Mouse (Mus musculus) hindbrain, embryonic 16.5 days (tissue): ENCODE data around the gene Atp5h. TPM values are rescaled to one million over a fixed set of nuclear protein-coding genes. Genes with fewer than 3 reads are reported as not detected.

Experiments used
- ATAC-seq: fragments of 200-750 bp; cut with Nextera tagmentation; 2 replicates; pipeline ENCODE4 v1.8.0; 2017; ENCODE audit warnings: moderate TSS enrichment, moderate library complexity
- H3K27ac ChIP-seq: fragments of 300-500 bp; sonication (generic); 2 replicates; pipeline ENCODE4 v1.5.1; 2014; ENCODE audit warnings: low read depth, mild to moderate bottlenecking, control low read depth, low read length, moderate library complexity
- H3K27me3 ChIP-seq: fragments of 300-500 bp; sonication (generic); replicated peaks from 2 replicates; pipeline ENCODE4 v1.6.1; 2014; ENCODE audit warnings: low read length; ENCODE audit not compliant: control insufficient read depth, insufficient read depth
- H3K36me3 ChIP-seq: fragments of 300-500 bp; sonication (generic); 2 replicates; pipeline ENCODE4 v1.6.1; 2014; ENCODE audit warnings: mild to moderate bottlenecking, low read length, moderate library complexity, mixed read lengths; ENCODE audit not compliant: control insufficient read depth, insufficient read depth
- H3K4me1 ChIP-seq: fragments of 300-500 bp; sonication (generic); 2 replicates; pipeline ENCODE4 v1.6.1; 2014; ENCODE audit warnings: low read depth, low read length; ENCODE audit not compliant: control insufficient read depth, insufficient read depth
- H3K4me2 ChIP-seq: fragments of 300-500 bp; sonication (generic); 2 replicates; pipeline ENCODE4 v1.6.1; 2014; ENCODE audit warnings: mild to moderate bottlenecking, low read length, control low read depth, moderate library complexity
- H3K4me3 ChIP-seq: fragments of 300-500 bp; sonication (generic); 2 replicates; pipeline ENCODE4 v1.5.1; 2014; ENCODE audit warnings: mild to moderate bottlenecking, low read length, control low read depth, moderate library complexity
- H3K9ac ChIP-seq: fragments of 300-500 bp; sonication (generic); 2 replicates; pipeline ENCODE4 v1.6.1; 2014; ENCODE audit warnings: low read depth, mild to moderate bottlenecking, control low read depth, low read length, moderate library complexity
- H3K9me3 ChIP-seq: fragments of 300-500 bp; sonication (generic); 2 replicates; pipeline ENCODE4 v1.6.1; 2014; ENCODE audit warnings: mild to moderate bottlenecking, low read length, moderate library complexity; ENCODE audit not compliant: control insufficient read depth
- WGBS: fragments of 180-500 bp; shearing (Covaris S2); extraction: QIAGEN DNeasy Blood & Tissue Kit; methylation state at CpG from one replicate; pipeline ENCODE4 v1.1.7; 2014; 5-methylcytosine and 5-hydroxymethylcytosine counted together
- polyA plus RNA-seq: library from polyadenylated mRNA; unstranded; fragments of >200 nt; fragmentation: Nextera tagmentation; extraction: Ambion mirVana; gene quantifications from 2 replicates; pipeline ENCODE4 v1.2.1, GENCODE M21; 2015

Gene Atp5h
- polyA plus RNA-seq, 1 experiment from 2014 or later: 923 TPM

GRCm38 (mm10) chr11:115446906-115447305 is 27.1 kb upstream of the Atp5h start:
- H3K4me1 ChIP-seq: no peaks in the 10 kb centered on the region
- H3K4me2 ChIP-seq: no peak overlapping the region
- H3K9ac ChIP-seq: no peak overlapping the region
- H3K27ac ChIP-seq: no peak overlapping the region
- no peaks in the 10 kb centered on the region; the same call in 1 of the 2 replicates for H3K27me3 ChIP-seq
- no peak overlapping the region for H3K4me3 ChIP-seq
- 64% methylated on average over 3 of the region's 3 CpGs for WGBS
- H3K36me3 ChIP-seq: no peaks in the 10 kb centered on the region
- H3K9me3 ChIP-seq: no peaks in the 10 kb centered on the region
- ATAC-seq: no peak

GRCm38 (mm10) chr11:115441417-115441816 is 21.7 kb upstream of the Atp5h start:
- Histone ChIP-seq H3K27me3 (no peaks in the 10 kb centered on the region), H3K9me3 (no peaks in the 10 kb centered on the region), H3K36me3 (no peaks in the 10 kb centered on the region), H3K4me2 (peak overlapping the region; percentile 11; the same call in 1 of the 2 replicates), H3K9ac (no peak overlapping the region), H3K27ac (no peak overlapping the region), H3K4me1 (peaks cover under 1% of the 10 kb centered on the region; the same call in 1 of the 2 replicates), H3K4me3 (no peak overlapping the region)
- ATAC-seq: no peak
- 59% methylated on average over 15 of the region's 15 CpGs for WGBS

GRCm38 (mm10) chr11:115439906-115440595 is 20.3 kb upstream of the Atp5h start, which contains the start of gene Trim80:
Gene Trim80 (plus strand): TSS chr11:115440545.
- peaks cover 10% of the 10 kb centered on the region for H3K4me1 ChIP-seq
- H3K36me3 ChIP-seq: no peaks in the 10 kb centered on the region
- H3K27ac ChIP-seq: no peak within 1 kb of the TSS
- H3K4me3 ChIP-seq: no peak within 1 kb of the TSS
- no peak within 1 kb of the TSS for H3K4me2 ChIP-seq
- no peak for ATAC-seq
- no peaks in the 10 kb centered on the region for H3K9me3 ChIP-seq
- 97% methylated on average over 9 of the region's 9 CpGs for WGBS
- no peak within 1 kb of the TSS for H3K9ac ChIP-seq
- H3K27me3 ChIP-seq: no peaks in the 10 kb centered on the region

- Histone ChIP-seq H3K27me3 (no peaks in the 10 kb centered on the region), H3K4me1 (peaks cover 10% of the 10 kb centered on the region), H3K4me3 (no peak overlapping the region), H3K4me2 (no peak overlapping the region), H3K9ac (no peak overlapping the region), H3K36me3 (no peaks in the 10 kb centered on the region), H3K27ac (no peak overlapping the region), H3K9me3 (no peaks in the 10 kb centered on the region)
- ATAC-seq: no peak
- 91% methylated on average over 3 of the region's 3 CpGs for WGBS
Observed at GRCm38 (mm10) chr11:115439326-115439725, 19.6 kb upstream of the Atp5h start.

- H3K27me3 ChIP-seq: no peaks in the 10 kb centered on the region
- 75% methylated on average over 5 of the region's 5 CpGs for WGBS
- no peak overlapping the region for H3K4me3 ChIP-seq
- ATAC-seq: no peak
- H3K9ac ChIP-seq: no peak overlapping the region
- no peak overlapping the region for H3K4me2 ChIP-seq
- peaks cover 10% of the 10 kb centered on the region for H3K4me1 ChIP-seq
- no peaks in the 10 kb centered on the region for H3K36me3 ChIP-seq
- no peak overlapping the region for H3K27ac ChIP-seq
- H3K9me3 ChIP-seq: no peaks in the 10 kb centered on the region
Observed at GRCm38 (mm10) chr11:115437571-115438122, 17.9 kb upstream of the Atp5h start.

GRCm38 (mm10) chr11:115435596-115436337 is 16.0 kb upstream of the Atp5h start:
- peaks cover 10% of the 10 kb centered on the region for H3K4me1 ChIP-seq
- H3K4me2 ChIP-seq: peak overlapping the region; percentile 65
- peak overlapping the region; percentile 45 for H3K9ac ChIP-seq
- WGBS: 5% methylated on average over 31 of the region's 31 CpGs
- H3K27me3 ChIP-seq: no peaks in the 10 kb centered on the region
- peak; percentile 67 for ATAC-seq
- H3K9me3 ChIP-seq: no peaks in the 10 kb centered on the region
- no peak overlapping the region for H3K27ac ChIP-seq
- H3K36me3 ChIP-seq: peaks cover 10% of the 10 kb centered on the region
- peak overlapping the region; percentile 29 for H3K4me3 ChIP-seq

GRCm38 (mm10) chr11:115433342-115433741 is 13.6 kb upstream of the Atp5h start:
- H3K36me3 ChIP-seq: peaks cover 26% of the 10 kb centered on the region
- no peak for ATAC-seq
- WGBS: 75% methylated on average over 6 of the region's 6 CpGs

GRCm38 (mm10) chr11:115432814-115433213 is 13.1 kb upstream of the Atp5h start:
- Histone ChIP-seq H3K4me1 (peaks cover 13% of the 10 kb centered on the region), H3K4me2 (no peak overlapping the region), H3K27me3 (no peaks in the 10 kb centered on the region), H3K9ac (no peak overlapping the region), H3K9me3 (no peaks in the 10 kb centered on the region), H3K36me3 (peaks cover 26% of the 10 kb centered on the region), H3K4me3 (no peak overlapping the region), H3K27ac (no peak overlapping the region)
- WGBS: 86% methylated on average over 4 of the region's 4 CpGs
- no peak for ATAC-seq

More at GRCm38 (mm10) chr11:115433342-115433741, 13.6 kb upstream of the Atp5h start:
- no peak overlapping the region for H3K9ac ChIP-seq
- H3K4me2 ChIP-seq: no peak overlapping the region
- no peak overlapping the region for H3K27ac ChIP-seq
- no peak overlapping the region for H3K4me3 ChIP-seq
- peaks cover 10% of the 10 kb centered on the region for H3K4me1 ChIP-seq
- no peaks in the 10 kb centered on the region for H3K27me3 ChIP-seq
- H3K9me3 ChIP-seq: no peaks in the 10 kb centered on the region

- H3K4me2 ChIP-seq: no peak overlapping the region
- 96% methylated on average over 6 of the region's 6 CpGs for WGBS
- no peak for ATAC-seq
- no peaks in the 10 kb centered on the region for H3K9me3 ChIP-seq
- H3K27ac ChIP-seq: no peak overlapping the region
- peaks cover 8% of the 10 kb centered on the region for H3K4me1 ChIP-seq
- peaks cover 26% of the 10 kb centered on the region for H3K36me3 ChIP-seq
- H3K4me3 ChIP-seq: no peak overlapping the region
- H3K27me3 ChIP-seq: no peaks in the 10 kb centered on the region
- no peak overlapping the region for H3K9ac ChIP-seq
Observed at GRCm38 (mm10) chr11:115430561-115430960, 10.8 kb upstream of the Atp5h start.
